In the genomic region with DNA sequence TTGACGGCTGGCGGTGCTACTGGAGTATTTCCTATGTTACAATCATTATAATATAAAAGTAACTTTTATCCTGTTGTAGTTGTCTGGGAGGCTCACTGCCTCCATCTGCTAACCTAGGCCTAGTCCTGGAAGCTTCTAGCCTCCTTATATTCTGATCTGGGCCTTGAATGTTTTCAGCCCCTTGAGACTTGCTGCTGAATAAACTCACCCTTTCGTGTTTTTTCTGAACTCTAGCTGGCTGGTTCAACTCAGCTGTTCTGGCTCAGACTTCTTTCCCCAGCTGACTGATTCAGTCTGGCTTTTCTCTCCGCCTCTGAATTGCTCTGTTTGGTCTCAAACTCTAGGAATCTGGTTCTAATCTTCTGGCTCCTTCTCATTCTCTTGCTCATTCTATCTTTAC, we compare ENCODE assay signal across 9 mouse cellular contexts. TPM values are rescaled to one million over a fixed set of nuclear protein-coding genes. Genes with fewer than 3 reads are reported as not detected.
A peak's percentile ranks its signal among the peaks of the same experiment; 100 is the strongest.
DNase-seq lines count a peak whose midpoint lies in the region; ATAC-seq and TF ChIP-seq lines count a peak whose summit lies in the region.
"Had no signal": no experiment of that assay in that cellular context is flagged by ENCODE, and none has a peak within 500 bp of the region (broad histone marks: within the 10 kb centered on the region; RNA-seq: fewer than 3 reads in every experiment).

No protein-coding gene starts in this region.

- H3K27ac ChIP-seq in heart, embryonic 10.5 days = peak overlapping the region; percentile 92; the same call in 1 of the 2 replicates
- H3K27ac ChIP-seq in ES-Bruce4 (ENCODE audit: insufficient read depth, low read length) = no peak overlapping the region
- peak overlapping the region; percentile 96; the same call in 1 of the 2 replicates for H3K27ac ChIP-seq in forebrain, postnatal 0 days (ENCODE audit: low read depth, low read length)
- no peak overlapping the region for H3K27ac ChIP-seq in liver, embryonic 16.5 days (ENCODE audit: low read length)

- peak overlapping the region; percentile 59 for H3K4me2 ChIP-seq in forebrain, postnatal 0 days (ENCODE audit: low read depth)
- H3K4me2 ChIP-seq in liver, embryonic 16.5 days (ENCODE audit: low read depth, low read length) = peak overlapping the region; percentile 83

- no peaks in the 10 kb centered on the region; the same call in 1 of the 2 replicates for H3K27me3 ChIP-seq in heart, embryonic 10.5 days (ENCODE audit: insufficient read depth, poor library complexity, severe bottlenecking)
- no peaks in the 10 kb centered on the region for H3K27me3 ChIP-seq in ES-Bruce4 (ENCODE audit: control insufficient read depth, insufficient read depth, low read length, poor library complexity, severe bottlenecking)
- H3K27me3 ChIP-seq in forebrain, postnatal 0 days (ENCODE audit: insufficient read depth, low read length) = no peaks in the 10 kb centered on the region
- H3K27me3 ChIP-seq in liver, embryonic 16.5 days (ENCODE audit: control insufficient read depth, insufficient read depth, low read depth, low read length) = no peaks in the 10 kb centered on the region

- no peak for DNase-seq in heart, embryonic 10.5 days (ENCODE audit: low spot score)
- no peak for DNase-seq in heart, postnatal 4 days
- DNase-seq in forebrain, postnatal 0 days = no peak
- no peak for DNase-seq in urinary bladder, adult 18-20 months (ENCODE audit: low spot score in 2 of 2)
- no peak for DNase-seq in testis, postnatal 14 days (ENCODE audit: low spot score)
- no peak for DNase-seq in kidney, postnatal 36 days
- DNase-seq: thymus, postnatal 25 days had no signal

- peak overlapping the region; percentile 78 for H3K4me3 ChIP-seq in heart, embryonic 10.5 days
- H3K4me3 ChIP-seq in ES-Bruce4 (ENCODE audit: low read depth, low read length) = peak overlapping the region; percentile 37; the same call in 1 of the 2 replicates
- peak overlapping the region; percentile 64 for H3K4me3 ChIP-seq in forebrain, postnatal 0 days (ENCODE audit: low read depth, low read length)
- peak overlapping the region; percentile 85 for H3K4me3 ChIP-seq in liver, embryonic 16.5 days (ENCODE audit: low read depth, low read length)

- no peaks in the 10 kb centered on the region for H3K9me3 ChIP-seq in heart, embryonic 10.5 days
- H3K9me3 ChIP-seq in ES-Bruce4 (replicated peaks; ENCODE audit: control insufficient read depth, insufficient read depth, low read length, poor library complexity, severe bottlenecking) = no peaks in the 10 kb centered on the region
- H3K9me3 ChIP-seq in forebrain, postnatal 0 days (ENCODE audit: low read length) = no peaks in the 10 kb centered on the region
- no peaks in the 10 kb centered on the region for H3K9me3 ChIP-seq in liver, embryonic 16.5 days (replicated peaks; ENCODE audit: control insufficient read depth, low read length)

- no peak for TF ChIP-seq EP300 in ES-Bruce4 (IDR thresholded peaks at IDR 0.05; ENCODE audit: insufficient read depth, low read depth, low read length)

- ATAC-seq in forebrain, postnatal 0 days = no peak
- ATAC-seq in liver, embryonic 16.5 days (ENCODE audit: low read depth) = no peak

- no peak for TF ChIP-seq CTCF in ES-Bruce4 (IDR thresholded peaks at IDR 0.05; ENCODE audit: low read depth, low read length)
- TF ChIP-seq CTCF in forebrain, postnatal 0 days (IDR thresholded peaks at IDR 0.05; ENCODE audit: low read depth) = no peak

- H3K4me1 ChIP-seq in heart, embryonic 10.5 days = peaks cover 11% of the 10 kb centered on the region; the same call in 1 of the 2 replicates
- no peaks in the 10 kb centered on the region for H3K4me1 ChIP-seq in ES-Bruce4 (ENCODE audit: control insufficient read depth, insufficient read depth, low read length)
- H3K4me1 ChIP-seq in forebrain, postnatal 0 days (ENCODE audit: insufficient read depth) = peaks cover 10% of the 10 kb centered on the region
- peaks cover 7% of the 10 kb centered on the region for H3K4me1 ChIP-seq in liver, embryonic 16.5 days (ENCODE audit: control insufficient read depth, low read depth, low read length)

- peak overlapping the region; percentile 43 for H3K9ac ChIP-seq in ES-Bruce4 (ENCODE audit: low read depth, poor library complexity, severe bottlenecking)
- peak overlapping the region; percentile 76 for H3K9ac ChIP-seq in forebrain, postnatal 0 days
- peak overlapping the region; percentile 78 for H3K9ac ChIP-seq in liver, embryonic 16.5 days (ENCODE audit: low read depth, low read length)

- H3K36me3 ChIP-seq in heart, embryonic 10.5 days = peaks cover 31% of the 10 kb centered on the region
- peaks cover 17% of the 10 kb centered on the region for H3K36me3 ChIP-seq in ES-Bruce4 (ENCODE audit: control insufficient read depth, insufficient read depth, low read length, poor library complexity, severe bottlenecking)
- H3K36me3 ChIP-seq in forebrain, postnatal 0 days (ENCODE audit: insufficient read depth) = peaks cover 23% of the 10 kb centered on the region
- peaks cover 7% of the 10 kb centered on the region; the same call in 1 of the 2 replicates for H3K36me3 ChIP-seq in liver, embryonic 16.5 days (ENCODE audit: control insufficient read depth, insufficient read depth)

- 80% methylated on average over 4 of the region's 4 CpGs for WGBS in heart, embryonic 10.5 days
- WGBS in forebrain, postnatal 0 days = 71% methylated on average over 4 of the region's 4 CpGs
- WGBS in liver, embryonic 16.5 days (ENCODE audit: insufficient replicate concordance) = 63% methylated on average over 4 of the region's 4 CpGs

- no peak for TF ChIP-seq POLR2A in ES-Bruce4 (IDR thresholded peaks at IDR 0.05; ENCODE audit: insufficient read depth, low read length)

RNA-seq across cellular contexts. Expression of gene Smarcal1, which starts 0.9 kb away (rescaled TPM):
- polyA plus RNA-seq in heart, embryonic 10.5 days (2016; fragmentation: Nextera tagmentation; extraction: Ambion mirVana) = 19.5 and 20.9 TPM in 2 replicates
- total RNA-seq in heart, postnatal 4 days (2021) = 10 to 100 TPM; 32.3 to 34.7 TPM
- polyA plus RNA-seq in ES-Bruce4 (2011; ENCODE audit: insufficient read depth, insufficient read length, low read depth, missing spikeins) = 44.8 and 49.8 TPM in 2 replicates
- 40.9 and 43.7 TPM in 2 replicates for total RNA-seq in forebrain, postnatal 0 days (2014; rRNA removed)
- 16.2 and 19.0 TPM in 2 replicates for polyA plus RNA-seq in forebrain, postnatal 0 days (2015; fragmentation: Nextera tagmentation; extraction: Ambion mirVana)
- polyA plus RNA-seq in liver, embryonic 16.5 days (2015; fragmentation: Nextera tagmentation; extraction: Ambion mirVana) = 7.4 and 7.6 TPM in 2 replicates

RNA-seq across cellular contexts. Expression of gene March4, which starts 47.2 kb away (rescaled TPM):
- not detected in 2 replicates for polyA plus RNA-seq in heart, embryonic 10.5 days (2016; fragmentation: Nextera tagmentation; extraction: Ambion mirVana)
- not detected for total RNA-seq in heart, postnatal 4 days (2021)
- not detected in 2 replicates for polyA plus RNA-seq in ES-Bruce4 (2011; ENCODE audit: insufficient read depth, insufficient read length, low read depth, missing spikeins)
- total RNA-seq in forebrain, postnatal 0 days (2014; rRNA removed) = 31.2 and 33.2 TPM in 2 replicates
- 6.5 and 9.4 TPM in 2 replicates for polyA plus RNA-seq in forebrain, postnatal 0 days (2015; fragmentation: Nextera tagmentation; extraction: Ambion mirVana)
- polyA plus RNA-seq in liver, embryonic 16.5 days (2015; fragmentation: Nextera tagmentation; extraction: Ambion mirVana) = not detected in 2 replicates

Comparison
In these comparisons a context has a peak if more than half of its experiments do, and no peak if none do; other contexts are left out.
1. H3K27ac ChIP-seq: peak in heart, embryonic 10.5 days (single experiment) and forebrain, postnatal 0 days (single experiment); none in ES-Bruce4 (single experiment) and liver, embryonic 16.5 days (single experiment).
2. Peak in every context shown above with its lines, with median percentiles within 50 percentile points of each other: H3K4me3 ChIP-seq and H3K9ac ChIP-seq.